Mouse (Mus musculus) liver, postnatal 0 days (tissue): ENCODE measurements at regions not wholly inside any gene's neighbourhood (a gene's known extent, or its start where the extent isn't known, plus 50 kb on each side); places are given as distances from the start of the nearest gene placed in this dataset.

Experiments used
- CTCF ChIP-seq: sonication (generic); IDR thresholded peaks from 2 replicates; pipeline ENCODE4 v1.5.1; 2016; ENCODE audit warnings: antibody characterized with exemption, low read depth
- EP300 ChIP-seq: IDR thresholded peaks from 2 replicates; pipeline ENCODE4 v1.6.1; 2016; ENCODE audit warnings: antibody characterized with exemption, low read depth, mild to moderate bottlenecking

- TF ChIP-seq CTCF (no peak), EP300 (no peak)
These were observed 180.6 kb downstream of the Irx2 start for GRCm38 (mm10) chr13:72809226-72809625.
